Mouse (Mus musculus) limb, embryonic 13.5 days (tissue): ENCODE data around the gene Pxdn. TPM values are rescaled to one million over a fixed set of nuclear protein-coding genes. Genes with fewer than 3 reads are reported as not detected.
A peak's percentile ranks its signal among the peaks of the same experiment; 100 is the strongest.

Source experiments
- ATAC-seq: fragments of 200-750 bp; cut with Nextera tagmentation; 2 replicates; pipeline ENCODE4 v1.8.0; 2017; ENCODE audit warnings: low read depth, moderate number of reproducible peaks, moderate TSS enrichment; ENCODE audit not compliant: low FRiP score
- H3K27ac ChIP-seq: fragments of 300-500 bp; sonication (generic); 2 replicates; pipeline ENCODE4 v1.5.1; 2015; ENCODE audit warnings: inconsistent platforms, mild to moderate bottlenecking, moderate library complexity
- H3K27me3 ChIP-seq: fragments of 300-500 bp; sonication (generic); 2 replicates; pipeline ENCODE4 v1.6.1; 2015; ENCODE audit warnings: mild to moderate bottlenecking, inconsistent platforms
- H3K36me3 ChIP-seq: fragments of 300-500 bp; sonication (generic); 2 replicates; pipeline ENCODE4 v1.6.1; 2015; ENCODE audit warnings: inconsistent platforms, mild to moderate bottlenecking, moderate library complexity
- H3K4me1 ChIP-seq: fragments of 300-500 bp; sonication (generic); 2 replicates; pipeline ENCODE4 v1.6.1; 2015; ENCODE audit warnings: inconsistent platforms
- H3K4me2 ChIP-seq: fragments of 300-500 bp; sonication (generic); replicated peaks from 2 replicates; pipeline ENCODE4 v1.6.1; 2015; ENCODE audit warnings: inconsistent platforms, mild to moderate bottlenecking, moderate library complexity
- H3K4me3 ChIP-seq: fragments of 300-500 bp; sonication (generic); 2 replicates; pipeline ENCODE4 v1.5.1; 2015; ENCODE audit warnings: moderate library complexity, mild to moderate bottlenecking, inconsistent platforms
- H3K9ac ChIP-seq: fragments of 300-500 bp; sonication (generic); 2 replicates; pipeline ENCODE4 v1.6.1; 2015; ENCODE audit warnings: mild to moderate bottlenecking, inconsistent platforms
- H3K9me3 ChIP-seq: fragments of 300-500 bp; sonication (generic); 2 replicates; pipeline ENCODE4 v1.6.1; 2016; ENCODE audit warnings: inconsistent platforms
- WGBS: fragments of 180-500 bp; shearing (Covaris S2); methylation state at CpG from one replicate; pipeline ENCODE4 v1.1.7; 2015; 5-methylcytosine and 5-hydroxymethylcytosine counted together
- polyA plus RNA-seq: library from polyadenylated mRNA; unstranded; fragments of >200 nt; fragmentation: Nextera tagmentation; extraction: Ambion mirVana; gene quantifications from 2 replicates; pipeline ENCODE4 v1.2.1, GENCODE M21; 2015

Gene Pxdn
- polyA plus RNA-seq, 1 experiment from 2014 or later, result 143 TPM

DNA sequence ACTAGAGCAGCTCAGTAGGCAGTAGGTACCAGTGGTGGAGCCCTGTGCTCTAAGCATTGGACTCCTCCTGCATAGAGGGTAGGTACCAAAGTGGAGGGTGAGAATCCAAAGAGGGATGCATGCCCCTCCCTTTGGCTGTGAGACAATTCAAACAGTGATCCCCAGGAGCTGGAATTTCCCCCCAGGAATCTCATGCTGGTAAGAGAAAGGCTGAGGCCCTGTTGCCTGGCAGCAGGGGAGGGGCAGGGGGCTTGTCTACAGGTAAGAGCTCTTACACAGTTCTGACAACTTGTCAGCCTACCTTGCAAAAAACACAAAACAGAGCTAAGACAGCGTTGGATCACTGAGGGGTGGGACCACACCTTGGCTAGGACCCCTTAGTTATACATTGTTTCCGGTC is 3.9 kb upstream of the Pxdn start:
- no peak for ATAC-seq
- WGBS, result 65% methylated on average over 2 of the region's 2 CpGs
- Histone ChIP-seq H3K4me3 (no peak overlapping the region), H3K9me3 (no peaks in the 10 kb centered on the region), H3K27ac (no peak overlapping the region), H3K4me2 (no peak overlapping the region), H3K36me3 (no peaks in the 10 kb centered on the region), H3K4me1 (peaks cover 8% of the 10 kb centered on the region), H3K27me3 (no peaks in the 10 kb centered on the region), H3K9ac (no peak overlapping the region)

DNA sequence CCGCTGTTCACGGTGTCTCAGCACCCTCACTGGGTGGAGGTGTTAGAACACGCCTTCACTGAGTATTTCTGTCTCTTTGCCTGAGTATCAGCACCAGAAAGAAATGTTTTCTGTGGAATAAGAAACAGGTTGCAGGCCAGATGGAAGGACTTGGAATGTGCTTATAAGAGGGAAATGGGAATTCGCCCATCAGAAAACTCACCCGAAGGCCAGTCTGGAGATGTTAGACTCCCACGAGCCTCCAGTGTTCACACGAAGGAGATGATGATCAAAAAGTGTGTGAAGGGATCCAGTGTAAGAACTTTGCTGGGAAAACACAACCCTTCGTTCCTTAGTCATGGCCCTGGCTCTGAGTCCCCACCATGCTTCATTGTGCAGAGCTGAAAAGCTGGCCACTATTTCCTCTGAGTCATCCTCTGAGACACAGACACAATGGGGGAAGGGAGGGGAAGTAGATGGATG is 3.3 kb upstream of the Pxdn start:
- no peak overlapping the region for H3K4me3 ChIP-seq
- 72% methylated on average over 8 of the region's 8 CpGs for WGBS
- H3K4me1 ChIP-seq, result peaks cover 9% of the 10 kb centered on the region
- no peaks in the 10 kb centered on the region for H3K9me3 ChIP-seq
- no peaks in the 10 kb centered on the region for H3K36me3 ChIP-seq
- H3K27me3 ChIP-seq, result no peaks in the 10 kb centered on the region
- no peak overlapping the region for H3K4me2 ChIP-seq
- no peak overlapping the region for H3K27ac ChIP-seq
- H3K9ac ChIP-seq, result no peak overlapping the region
- ATAC-seq, result no peak

GRCm38 (mm10) chr12:29937851-29938375 is 505 bp downstream of the Pxdn start:
- H3K27me3 ChIP-seq, result no peaks in the 10 kb centered on the region
- no peaks in the 10 kb centered on the region for H3K9me3 ChIP-seq
- ATAC-seq, result peak; percentile 90
- peaks cover 34% of the 10 kb centered on the region for H3K4me1 ChIP-seq
- under 1% methylated on average over 49 of the region's 49 CpGs for WGBS
- H3K36me3 ChIP-seq, result peaks cover 13% of the 10 kb centered on the region
- peak overlapping the region; percentile 89 for H3K4me3 ChIP-seq
- H3K4me2 ChIP-seq, result peak overlapping the region; percentile 85
- H3K9ac ChIP-seq, result peak overlapping the region; percentile 96
- peak overlapping the region; percentile 96 for H3K27ac ChIP-seq

- no peaks in the 10 kb centered on the region for H3K27me3 ChIP-seq
- peak overlapping the region; percentile 96 for H3K9ac ChIP-seq
- peaks cover 13% of the 10 kb centered on the region for H3K36me3 ChIP-seq
- peaks cover 34% of the 10 kb centered on the region for H3K4me1 ChIP-seq
- peak overlapping the region; percentile 85 for H3K4me2 ChIP-seq
- ATAC-seq, result peak; percentile 70
- peak overlapping the region; percentile 89 for H3K4me3 ChIP-seq
- H3K9me3 ChIP-seq, result no peaks in the 10 kb centered on the region
- WGBS, result 0% methylated on average over 37 of the region's 40 CpGs
- peak overlapping the region; percentile 96 for H3K27ac ChIP-seq
Measured at GRCm38 (mm10) chr12:29938376-29939041, 1.1 kb downstream of the Pxdn start.

- ATAC-seq, result no peak
- Histone ChIP-seq H3K36me3 (peaks cover 13% of the 10 kb centered on the region), H3K27ac (peak overlapping the region; percentile 96), H3K27me3 (no peaks in the 10 kb centered on the region), H3K4me2 (peak overlapping the region; percentile 85), H3K4me1 (peaks cover 34% of the 10 kb centered on the region), H3K9me3 (no peaks in the 10 kb centered on the region), H3K9ac (peak overlapping the region; percentile 96), H3K4me3 (peak overlapping the region; percentile 89)
- 4% methylated on average over 8 of the region's 8 CpGs for WGBS
Measured at GRCm38 (mm10) chr12:29939261-29939671, 1.9 kb downstream of the Pxdn start.

GRCm38 (mm10) chr12:29942435-29942834 is 5.0 kb downstream of the Pxdn start:
- H3K9me3 ChIP-seq, result no peaks in the 10 kb centered on the region
- no peak overlapping the region for H3K9ac ChIP-seq
- 64% methylated on average over 2 of the region's 2 CpGs for WGBS
- no peak overlapping the region for H3K4me2 ChIP-seq
- no peaks in the 10 kb centered on the region for H3K27me3 ChIP-seq
- H3K36me3 ChIP-seq, result peaks cover 13% of the 10 kb centered on the region
- no peak for ATAC-seq
- no peak overlapping the region for H3K27ac ChIP-seq
- peaks cover 51% of the 10 kb centered on the region for H3K4me1 ChIP-seq
- H3K4me3 ChIP-seq, result no peak overlapping the region

DNA sequence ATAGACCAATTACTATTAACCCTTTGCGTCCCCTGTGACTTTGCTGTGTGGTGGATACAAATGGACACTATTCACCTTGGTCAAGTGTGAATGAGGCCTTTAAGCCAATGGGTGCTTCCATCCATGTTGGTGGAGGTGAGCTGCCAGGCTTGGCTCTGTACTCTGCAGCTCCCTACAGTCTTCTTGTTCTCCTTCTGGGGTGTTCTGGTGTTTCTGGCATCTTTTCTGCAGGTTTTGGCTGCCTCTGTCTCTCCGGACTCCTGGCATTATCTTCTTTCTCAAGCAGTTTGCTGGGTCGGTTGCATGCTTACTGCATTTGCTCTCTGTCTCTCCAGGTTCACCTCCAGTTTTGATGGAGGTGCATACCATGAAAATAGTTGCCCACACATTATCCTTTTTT is 7.2 kb downstream of the Pxdn start:
- H3K9me3 ChIP-seq, result no peaks in the 10 kb centered on the region
- 80% methylated on average over 3 of the region's 3 CpGs for WGBS

DNA sequence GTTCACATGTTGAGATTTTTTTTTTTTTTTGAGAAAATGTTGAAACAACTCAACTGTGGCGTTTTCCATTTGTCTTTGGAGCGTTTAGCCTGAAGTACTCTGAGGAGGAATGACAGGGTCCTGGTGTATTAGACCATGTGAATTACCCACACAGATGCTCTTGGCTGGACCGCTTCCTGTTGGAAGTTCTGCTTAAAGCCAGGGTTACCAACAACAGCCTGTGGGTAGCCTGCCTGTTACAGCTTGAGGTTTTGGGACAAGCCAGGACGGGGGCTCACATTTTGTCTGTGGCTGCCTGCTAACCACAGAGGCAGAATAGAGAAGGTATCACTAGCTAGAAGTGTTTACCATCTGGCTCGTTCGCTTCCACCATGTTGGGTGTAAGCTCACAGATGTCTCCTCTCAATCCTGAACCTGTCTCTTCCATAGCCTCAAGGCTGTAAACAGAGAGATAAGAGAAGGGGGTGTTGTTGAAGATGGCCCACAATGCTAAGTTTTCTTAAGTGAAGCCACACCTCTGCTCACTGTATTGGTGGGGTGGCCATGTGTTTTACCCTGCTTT is 7.9 kb downstream of the Pxdn start:
- H3K4me3 ChIP-seq, result no peak overlapping the region
- no peaks in the 10 kb centered on the region for H3K27me3 ChIP-seq
- H3K27ac ChIP-seq, result no peak overlapping the region; the same call in 1 of the 2 replicates
- no peaks in the 10 kb centered on the region for H3K9me3 ChIP-seq
- peaks cover 46% of the 10 kb centered on the region for H3K4me1 ChIP-seq
- H3K36me3 ChIP-seq, result peaks cover 13% of the 10 kb centered on the region
- 0 out of 2 replicates have a peak overlapping the region, but pooled peaks have one; percentile 8 for H3K9ac ChIP-seq
- WGBS, result 71% methylated on average over 6 of the region's 6 CpGs
- no peak overlapping the region for H3K4me2 ChIP-seq
- no peak for ATAC-seq

More for the DNA sequence above, 7.2 kb downstream of the Pxdn start:
- H3K36me3 ChIP-seq, result peaks cover 13% of the 10 kb centered on the region
- H3K4me2 ChIP-seq, result no peak overlapping the region
- no peak for ATAC-seq
- no peaks in the 10 kb centered on the region for H3K27me3 ChIP-seq
- no peak overlapping the region for H3K9ac ChIP-seq
- H3K4me3 ChIP-seq, result no peak overlapping the region
- H3K27ac ChIP-seq, result no peak overlapping the region
- H3K4me1 ChIP-seq, result peaks cover 48% of the 10 kb centered on the region

GRCm38 (mm10) chr12:29951043-29951442 is 13.6 kb downstream of the Pxdn start:
- Histone ChIP-seq H3K4me2 (no peak overlapping the region), H3K36me3 (no peaks in the 10 kb centered on the region), H3K4me1 (peaks cover 57% of the 10 kb centered on the region), H3K9me3 (no peaks in the 10 kb centered on the region), H3K9ac (no peak overlapping the region), H3K27ac (no peak overlapping the region; the same call in 1 of the 2 replicates), H3K4me3 (no peak overlapping the region), H3K27me3 (no peaks in the 10 kb centered on the region)
- 73% methylated on average over 6 of the region's 6 CpGs for WGBS
- no peak for ATAC-seq

GRCm38 (mm10) chr12:29951485-29951884 is 14.1 kb downstream of the Pxdn start:
- Histone ChIP-seq H3K27ac (no peak overlapping the region), H3K9me3 (no peaks in the 10 kb centered on the region), H3K4me3 (no peak overlapping the region), H3K4me2 (no peak overlapping the region), H3K36me3 (no peaks in the 10 kb centered on the region), H3K27me3 (no peaks in the 10 kb centered on the region), H3K9ac (no peak overlapping the region), H3K4me1 (peaks cover 54% of the 10 kb centered on the region)
- no peak for ATAC-seq
- 90% methylated on average over 5 of the region's 5 CpGs for WGBS

- H3K4me2 ChIP-seq, result no peak overlapping the region
- no peaks in the 10 kb centered on the region for H3K27me3 ChIP-seq
- no peak overlapping the region for H3K4me3 ChIP-seq
- H3K27ac ChIP-seq, result no peak overlapping the region
- ATAC-seq, result no peak
- no peaks in the 10 kb centered on the region for H3K9me3 ChIP-seq
- H3K4me1 ChIP-seq, result peaks cover 60% of the 10 kb centered on the region
- peaks cover 5% of the 10 kb centered on the region; the same call in 1 of the 2 replicates for H3K36me3 ChIP-seq
- 84% methylated on average over 6 of the region's 6 CpGs for WGBS
- no peak overlapping the region for H3K9ac ChIP-seq
Measured at GRCm38 (mm10) chr12:29952102-29952501, 14.7 kb downstream of the Pxdn start.

DNA sequence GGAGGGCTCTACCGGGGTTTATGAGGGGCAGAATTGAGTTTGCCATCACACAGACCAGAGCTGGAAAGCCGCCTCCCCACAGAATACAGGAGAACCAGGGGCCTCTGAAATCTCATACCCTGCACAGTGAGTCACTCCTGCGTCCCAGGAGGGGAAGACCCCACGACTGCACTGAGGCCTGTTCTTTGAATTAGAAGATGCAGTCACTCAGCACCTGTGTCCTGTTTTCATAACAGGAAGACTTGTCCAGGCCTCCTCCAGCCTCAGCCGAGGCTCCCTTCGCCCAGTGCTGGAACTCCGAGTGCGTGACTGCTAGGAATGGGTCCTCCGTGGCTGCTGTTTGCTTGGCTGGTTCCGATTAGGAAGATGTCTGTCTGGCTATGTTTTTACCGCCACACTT is 16.6 kb downstream of the Pxdn start:
- peak overlapping the region; percentile 39; the same call in 1 of the 2 replicates for H3K27ac ChIP-seq

More for the DNA sequence above, 16.6 kb downstream of the Pxdn start:
- H3K4me1 ChIP-seq, result peaks cover 67% of the 10 kb centered on the region
- H3K9ac ChIP-seq, result no peak overlapping the region
- H3K27me3 ChIP-seq, result no peaks in the 10 kb centered on the region
- 42% methylated on average over 11 of the region's 11 CpGs for WGBS
- peaks cover 5% of the 10 kb centered on the region; the same call in 1 of the 2 replicates for H3K36me3 ChIP-seq
- no peak overlapping the region for H3K4me3 ChIP-seq
- ATAC-seq, result no peak
- H3K9me3 ChIP-seq, result no peaks in the 10 kb centered on the region
- H3K4me2 ChIP-seq, result peak overlapping the region; percentile 19; the same call in 1 of the 2 replicates
